Mouse (Mus musculus): ENCODE data around the gene Atp8a2.

DNA sequence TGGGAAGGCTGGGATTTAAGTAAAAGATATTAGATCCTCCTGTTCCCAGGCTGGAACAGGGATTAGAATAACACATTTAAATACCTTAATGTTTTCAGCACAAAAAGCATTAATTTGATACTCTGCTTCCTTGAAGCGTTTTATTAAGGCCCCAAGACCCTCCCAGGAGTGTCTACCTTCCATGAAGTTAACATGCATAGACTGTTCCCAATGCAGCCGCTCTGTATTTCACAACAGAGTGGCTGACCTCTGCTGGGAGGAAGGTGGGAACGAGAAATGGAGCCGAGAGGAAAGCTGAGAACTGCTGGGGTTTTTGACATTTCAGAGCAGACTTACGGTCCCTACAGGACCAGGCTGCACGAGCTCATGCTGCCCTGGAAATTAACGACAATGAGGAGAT lies 328.6 kb downstream of the Atp8a2 start:
- TF ChIP-seq POLR2A (IDR thresholded peaks at IDR 0.05; ENCODE audit: extremely low read depth, insufficient read depth, low read length) (no peak), CTCF (IDR thresholded peaks at IDR 0.05; ENCODE audit: extremely low read depth, insufficient read depth, low read length) (no peak)
